ENCODE assay signal across 29 mouse cellular contexts in genomic region chr2:29689014-29689413, GRCm38 (mm10).
A peak's percentile ranks its signal among the peaks of the same experiment; 100 is the strongest.
DNase-seq lines count a peak whose midpoint lies in the region; ATAC-seq and TF ChIP-seq lines count a peak whose summit lies in the region.
"Had no signal": no experiment of that assay in that cellular context is flagged by ENCODE, and none has a peak within 500 bp of the region (broad histone marks: within the 10 kb centered on the region; RNA-seq: fewer than 3 reads in every experiment).

No protein-coding gene starts in this region.

- H3K27me3 ChIP-seq in liver, embryonic 11.5 days (replicated peaks; ENCODE audit: control insufficient read depth, insufficient read depth, low read length): no peaks in the 10 kb centered on the region
- H3K27me3 ChIP-seq in liver, postnatal 0 days (ENCODE audit: insufficient read depth, low read length): no peaks in the 10 kb centered on the region
- no peaks in the 10 kb centered on the region for H3K27me3 ChIP-seq in liver, embryonic 14.5 days (ENCODE audit: control insufficient read depth, insufficient read depth, low read length)
- no peaks in the 10 kb centered on the region for H3K27me3 ChIP-seq in thymus, adult 2 months (ENCODE audit: control insufficient read depth, insufficient read depth, low read length)
- H3K27me3 ChIP-seq: embryonic facial prominence, embryonic 12.5 days; embryonic facial prominence, embryonic 15.5 days; forebrain, embryonic 12.5 days; forebrain, embryonic 15.5 days; heart, embryonic 12.5 days; heart, embryonic 15.5 days had no signal

- TF ChIP-seq EP300 in liver, postnatal 0 days (IDR thresholded peaks at IDR 0.05; ENCODE audit: low read depth): no peak
- peak; percentile 38; the same call in 1 of the 2 replicates for TF ChIP-seq EP300 in liver, embryonic 14.5 days (IDR thresholded peaks at IDR 0.05; ENCODE audit: low read depth)

- H3K9ac ChIP-seq in liver, embryonic 11.5 days (ENCODE audit: low read depth, low read length): no peak overlapping the region
- H3K9ac ChIP-seq in liver, postnatal 0 days (replicated peaks): no peak overlapping the region
- H3K9ac ChIP-seq in liver, embryonic 14.5 days (replicated peaks): no peak overlapping the region
- H3K9ac ChIP-seq: embryonic facial prominence, embryonic 12.5 days; embryonic facial prominence, embryonic 15.5 days; forebrain, embryonic 12.5 days; forebrain, embryonic 15.5 days; heart, embryonic 12.5 days; heart, embryonic 15.5 days; hindbrain, embryonic 14.5 days had no signal

- no peak for TF ChIP-seq CTCF in liver, postnatal 0 days (IDR thresholded peaks at IDR 0.05; ENCODE audit: low read depth)
- TF ChIP-seq CTCF in liver, embryonic 14.5 days (IDR thresholded peaks at IDR 0.05; ENCODE audit: low read depth): no peak
- TF ChIP-seq CTCF in thymus, adult 2 months (IDR thresholded peaks at IDR 0.05; ENCODE audit: borderline replicate concordance, control insufficient read depth, extremely low read depth, insufficient read depth, low read length, poor library complexity): no peak

- no peak for DNase-seq in liver, embryonic 11.5 days (ENCODE audit: low spot score)
- no peak for DNase-seq in liver, postnatal 0 days
- peak; percentile 32 for DNase-seq in c-Kit-positive CD71-positive TER-119-negative erythroid progenitor cells, embryonic 14.5 days (ENCODE audit: low read depth)
- DNase-seq in liver, embryonic 14.5 days (ENCODE audit: low read depth in 3 of 3, low spot score in 3 of 3): no peak
- no peak for DNase-seq in adrenal gland, adult 8-10 months
- DNase-seq in thymus, adult 2 months: no peak
- DNase-seq in lung, postnatal 36 days: no peak
- DNase-seq: adrenal gland, postnatal 10 days; adrenal gland, postnatal 36 days; cerebellum, adult 11-12 months; cerebellum, adult 8-10 months; cerebellum, postnatal 10 days; cerebellum, postnatal 36 days; gastrocnemius, postnatal 25 days; heart, adult 18-20 months; heart, postnatal 10 days; heart, postnatal 36 days had no signal

- no peak overlapping the region for H3K4me3 ChIP-seq in liver, embryonic 11.5 days (ENCODE audit: low read depth, low read length)
- H3K4me3 ChIP-seq in liver, postnatal 0 days (ENCODE audit: low read depth, low read length): no peak overlapping the region
- H3K4me3 ChIP-seq in liver, embryonic 14.5 days (ENCODE audit: insufficient read depth in 1 of 2, low read depth in 2 of 2, low read length in 2 of 2): no peak overlapping the region
- H3K4me3 ChIP-seq in thymus, adult 2 months (ENCODE audit: control insufficient read depth, insufficient read depth, low read length): no peak overlapping the region
- H3K4me3 ChIP-seq: embryonic facial prominence, embryonic 12.5 days; embryonic facial prominence, embryonic 15.5 days; erythroblast, embryonic 14.5 days; forebrain, embryonic 12.5 days; forebrain, embryonic 15.5 days; heart, embryonic 12.5 days; heart, embryonic 15.5 days; hindbrain, embryonic 10.5 days had no signal

- no peaks in the 10 kb centered on the region for H3K9me3 ChIP-seq in liver, embryonic 11.5 days (ENCODE audit: control insufficient read depth, low read length)
- no peaks in the 10 kb centered on the region for H3K9me3 ChIP-seq in liver, postnatal 0 days (ENCODE audit: low read length)
- H3K9me3 ChIP-seq in liver, embryonic 14.5 days (ENCODE audit: control insufficient read depth, low read length): no peaks in the 10 kb centered on the region
- H3K9me3 ChIP-seq: embryonic facial prominence, embryonic 12.5 days; embryonic facial prominence, embryonic 15.5 days; forebrain, embryonic 12.5 days; forebrain, embryonic 15.5 days; G1E; heart, embryonic 12.5 days; heart, embryonic 15.5 days; hindbrain, embryonic 10.5 days had no signal

- no peak for TF ChIP-seq POLR2A in thymus, adult 2 months (IDR thresholded peaks at IDR 0.05; ENCODE audit: control insufficient read depth, extremely low read depth, insufficient read depth, low read length, poor library complexity)

- no peak overlapping the region for H3K4me2 ChIP-seq in liver, embryonic 11.5 days
- no peak overlapping the region for H3K4me2 ChIP-seq in liver, postnatal 0 days (ENCODE audit: low read depth, low read length)
- H3K4me2 ChIP-seq in liver, embryonic 14.5 days (ENCODE audit: low read depth): no peak overlapping the region
- H3K4me2 ChIP-seq: embryonic facial prominence, embryonic 12.5 days; embryonic facial prominence, embryonic 15.5 days; forebrain, embryonic 12.5 days; forebrain, embryonic 15.5 days; heart, embryonic 12.5 days; heart, embryonic 15.5 days; hindbrain, embryonic 14.5 days had no signal

- ATAC-seq in liver, embryonic 11.5 days (replicated peaks; ENCODE audit: low FRiP score): peak; percentile 45; the same call in 1 of the 2 replicates
- no peak for ATAC-seq in liver, postnatal 0 days
- peak; percentile 65; the same call in 1 of the 2 replicates for ATAC-seq in liver, embryonic 14.5 days (ENCODE audit: insufficient read depth)
- peak; percentile 51 for ATAC-seq in megakaryocyte progenitor cell, adult 5-6 weeks (replicated peaks; ENCODE audit: poor library complexity)
- ATAC-seq: forebrain, embryonic 15.5 days; hindbrain, postnatal 0 days had no signal

- 51% methylated on average over 7 of the region's 7 CpGs for WGBS in liver, embryonic 11.5 days
- 58% methylated on average over 7 of the region's 7 CpGs for WGBS in liver, postnatal 0 days (ENCODE audit: insufficient replicate concordance)
- 19% methylated on average over 7 of the region's 7 CpGs for WGBS in liver, embryonic 14.5 days (ENCODE audit: insufficient replicate concordance)
- WGBS in thymus, adult 2 months: 96% methylated on average over 7 of the region's 7 CpGs

- peaks cover 20% of the 10 kb centered on the region for H3K4me1 ChIP-seq in liver, embryonic 11.5 days (replicated peaks; ENCODE audit: control insufficient read depth, insufficient read depth, low read length)
- H3K4me1 ChIP-seq in liver, postnatal 0 days (ENCODE audit: insufficient read depth): peaks cover 2% of the 10 kb centered on the region; the same call in 1 of the 2 replicates
- H3K4me1 ChIP-seq in liver, embryonic 14.5 days (replicated peaks; ENCODE audit: control insufficient read depth in 2 of 2, insufficient read depth in 2 of 2, low read length in 1 of 2): peaks cover 11 to 18% of the 10 kb centered on the region in 2 experiments
- peaks cover 16% of the 10 kb centered on the region for H3K4me1 ChIP-seq in thymus, adult 2 months (replicated peaks; ENCODE audit: control insufficient read depth, insufficient read depth, low read length)
- H3K4me1 ChIP-seq: embryonic facial prominence, embryonic 12.5 days; embryonic facial prominence, embryonic 15.5 days; forebrain, embryonic 12.5 days; forebrain, embryonic 15.5 days had no signal

- H3K36me3 ChIP-seq in liver, embryonic 11.5 days (ENCODE audit: control insufficient read depth, insufficient read depth, low read length): peaks cover 22% of the 10 kb centered on the region; the same call in 1 of the 2 replicates
- peaks cover 51% of the 10 kb centered on the region for H3K36me3 ChIP-seq in liver, postnatal 0 days (replicated peaks; ENCODE audit: insufficient read depth, low read length)
- H3K36me3 ChIP-seq in liver, embryonic 14.5 days (replicated peaks; ENCODE audit: control insufficient read depth, insufficient read depth, low read depth): peaks cover 8% of the 10 kb centered on the region
- peaks cover 38% of the 10 kb centered on the region for H3K36me3 ChIP-seq in thymus, adult 2 months (ENCODE audit: control insufficient read depth, insufficient read depth, low read length)

- H3K27ac ChIP-seq in liver, embryonic 11.5 days (ENCODE audit: low read depth, low read length): no peak overlapping the region; the same call in 1 of the 2 replicates
- H3K27ac ChIP-seq in liver, postnatal 0 days (ENCODE audit: low read depth): no peak overlapping the region
- no peak overlapping the region for H3K27ac ChIP-seq in liver, embryonic 14.5 days
- no peak overlapping the region for H3K27ac ChIP-seq in thymus, adult 2 months (ENCODE audit: control insufficient read depth, insufficient read depth, low read length)
- H3K27ac ChIP-seq: embryonic facial prominence, embryonic 12.5 days; embryonic facial prominence, embryonic 15.5 days; forebrain, embryonic 12.5 days; forebrain, embryonic 15.5 days; heart, embryonic 15.5 days; hindbrain, embryonic 10.5 days; hindbrain, embryonic 14.5 days; hindbrain, postnatal 0 days had no signal
